Mouse (Mus musculus) heart, embryonic 11.5 days (tissue): Measurements from ENCODE around the gene Paqr9. TPM values are rescaled to one million over a fixed set of nuclear protein-coding genes. Genes with fewer than 3 reads are reported as not detected.
"Not testable (repeated sequence)": the region's sequence is repeated elsewhere in the genome, so short reads cannot be mapped to it uniquely, and the experiment has no call there.

Experiments used
- ATAC-seq: fragments of 200-750 bp; cut with Nextera tagmentation; replicated peaks from 2 replicates; pipeline ENCODE4 v1.8.0; 2017; ENCODE audit warnings: moderate library complexity; ENCODE audit not compliant: insufficient number of reproducible peaks, low FRiP score, low TSS enrichment
- H3K27ac ChIP-seq: fragments of 300-500 bp; sonication (generic); 2 replicates; pipeline ENCODE4 v1.5.1; 2014; ENCODE audit warnings: mild to moderate bottlenecking, low read depth, low read length
- H3K27me3 ChIP-seq: fragments of 300-500 bp; sonication (generic); 2 replicates; pipeline ENCODE4 v1.6.1; 2014; ENCODE audit warnings: mild to moderate bottlenecking, low read length, mixed read lengths; ENCODE audit not compliant: control insufficient read depth, insufficient read depth
- H3K36me3 ChIP-seq: fragments of 300-500 bp; sonication (generic); 2 replicates; pipeline ENCODE4 v1.6.1; 2014; ENCODE audit warnings: mild to moderate bottlenecking, low read length, moderate library complexity, mixed read lengths; ENCODE audit not compliant: control insufficient read depth, insufficient read depth
- H3K4me1 ChIP-seq: fragments of 300-500 bp; sonication (generic); 2 replicates; pipeline ENCODE4 v1.6.1; 2014; ENCODE audit warnings: low read length; ENCODE audit not compliant: control insufficient read depth, insufficient read depth
- H3K4me2 ChIP-seq: fragments of 300-500 bp; sonication (generic); 2 replicates; pipeline ENCODE4 v1.6.1; 2014; ENCODE audit warnings: mild to moderate bottlenecking, moderate library complexity
- H3K4me3 ChIP-seq: fragments of 300-500 bp; sonication (generic); 2 replicates; pipeline ENCODE4 v1.5.1; 2014; ENCODE audit warnings: low read depth, low read length
- H3K9ac ChIP-seq: fragments of 300-500 bp; sonication (generic); 2 replicates; pipeline ENCODE4 v1.6.1; 2014; ENCODE audit warnings: mild to moderate bottlenecking, low read depth, low read length, moderate library complexity
- H3K9me3 ChIP-seq: fragments of 300-500 bp; sonication (generic); replicated peaks from 2 replicates; pipeline ENCODE4 v1.6.1; 2016; ENCODE audit warnings: low read length; ENCODE audit not compliant: control insufficient read depth
- WGBS: fragments of 180-500 bp; shearing (Covaris S2); extraction: QIAGEN DNeasy Blood & Tissue Kit; methylation state at CpG from one replicate; pipeline ENCODE4 v1.1.7; 2014; ENCODE audit not compliant: insufficient replicate concordance; 5-methylcytosine and 5-hydroxymethylcytosine counted together
- polyA plus RNA-seq: library from polyadenylated mRNA; unstranded; fragments of >200 nt; fragmentation: Nextera tagmentation; extraction: Ambion mirVana; gene quantifications from 2 replicates; pipeline ENCODE4 v1.2.1, GENCODE M21; 2014

Gene Paqr9
- polyA plus RNA-seq = 0.70 and 0.86 TPM in 2 replicates

- Histone ChIP-seq H3K9me3 (no peaks in the 10 kb centered on the region; the same call in 1 of the 2 replicates), H3K4me3 (peak within 1 kb of the TSS; percentile 67), H3K9ac (peak within 1 kb of the TSS; percentile 50; the same call in 1 of the 2 replicates), H3K27ac (no peak within 1 kb of the TSS), H3K36me3 (no peaks in the 10 kb centered on the region), H3K4me2 (peak within 1 kb of the TSS; percentile 96), H3K4me1 (peaks cover 5% of the 10 kb centered on the region; the same call in 1 of the 2 replicates), H3K27me3 (peaks cover 60% of the 10 kb centered on the region)
- no peak; the same call in 1 of the 2 replicates for ATAC-seq
- 1% methylated on average over 79 of the region's 118 CpGs for WGBS
Observed at GRCm38 (mm10) chr9:95559059-95559935, at the start of gene Paqr9. TSS of gene Paqr9 (plus strand) at chr9:95559657.

- ATAC-seq = peak; percentile 11; the same call in 1 of the 2 replicates
- Histone ChIP-seq H3K27me3 (no peaks in the 10 kb centered on the region), H3K4me2 (peak overlapping the region; percentile 90), H3K4me1 (peaks cover 11% of the 10 kb centered on the region), H3K36me3 (no peaks in the 10 kb centered on the region), H3K9me3 (no peaks in the 10 kb centered on the region), H3K4me3 (peak overlapping the region; percentile 99), H3K27ac (peak overlapping the region; percentile 92), H3K9ac (peak overlapping the region; percentile 99)
- 3% methylated on average over 21 of the region's 21 CpGs for WGBS
Observed at GRCm38 (mm10) chr9:95510693-95511404, 48.6 kb upstream of the Paqr9 start.

GRCm38 (mm10) chr9:95511472-95512330 is 47.8 kb upstream of the Paqr9 start, which contains the start of gene U2surp:
TSS of gene U2surp (minus strand) at chr9:95511996.
- peak; percentile 94 for ATAC-seq
- Histone ChIP-seq H3K36me3 (no peaks in the 10 kb centered on the region), H3K9me3 (no peaks in the 10 kb centered on the region), H3K4me2 (peak within 1 kb of the TSS; percentile 90), H3K27ac (peak within 1 kb of the TSS; percentile 92), H3K9ac (peak within 1 kb of the TSS; percentile 99), H3K4me3 (peak within 1 kb of the TSS; percentile 99), H3K27me3 (no peaks in the 10 kb centered on the region), H3K4me1 (peaks cover 11% of the 10 kb centered on the region)
- WGBS = under 1% methylated on average over 74 of the region's 74 CpGs

GRCm38 (mm10) chr9:95512331-95513030 is 47.0 kb upstream of the Paqr9 start:
- peak; percentile 54; the same call in 1 of the 2 replicates for ATAC-seq
- Histone ChIP-seq H3K27ac (peak overlapping the region; percentile 92), H3K9ac (peak overlapping the region; percentile 99), H3K9me3 (no peaks in the 10 kb centered on the region), H3K36me3 (no peaks in the 10 kb centered on the region), H3K4me2 (peak overlapping the region; percentile 75), H3K27me3 (no peaks in the 10 kb centered on the region), H3K4me3 (peak overlapping the region; percentile 99), H3K4me1 (peaks cover 11% of the 10 kb centered on the region)
- WGBS = 25% methylated on average over 15 of the region's 15 CpGs

GRCm38 (mm10) chr9:95513776-95514175 is 45.7 kb upstream of the Paqr9 start:
- no peak overlapping the region for H3K9ac ChIP-seq

GRCm38 (mm10) chr9:95514361-95514760 is 45.1 kb upstream of the Paqr9 start:
- peaks cover 11% of the 10 kb centered on the region for H3K4me1 ChIP-seq
- not testable (repeated sequence) for H3K4me2 ChIP-seq, ATAC-seq, H3K27me3 ChIP-seq, H3K36me3 ChIP-seq, H3K9ac ChIP-seq, H3K27ac ChIP-seq, H3K4me3 ChIP-seq, H3K9me3 ChIP-seq
- 87% methylated on average over 3 of the region's 3 CpGs for WGBS

More at GRCm38 (mm10) chr9:95513776-95514175, 45.7 kb upstream of the Paqr9 start:
- peaks cover 11% of the 10 kb centered on the region for H3K4me1 ChIP-seq
- H3K27ac ChIP-seq = no peak overlapping the region
- H3K4me3 ChIP-seq = no peak overlapping the region
- H3K36me3 ChIP-seq = no peaks in the 10 kb centered on the region
- H3K9me3 ChIP-seq = no peaks in the 10 kb centered on the region
- H3K4me2 ChIP-seq = no peak overlapping the region
- no peaks in the 10 kb centered on the region for H3K27me3 ChIP-seq
- 94% methylated on average over 2 of the region's 2 CpGs for WGBS
- no peak for ATAC-seq

- H3K36me3 ChIP-seq = no peaks in the 10 kb centered on the region
- H3K9ac ChIP-seq = no peak overlapping the region
- H3K9me3 ChIP-seq = no peaks in the 10 kb centered on the region
- no peak overlapping the region for H3K27ac ChIP-seq
- H3K27me3 ChIP-seq = no peaks in the 10 kb centered on the region
- H3K4me1 ChIP-seq = no peaks in the 10 kb centered on the region
- H3K4me2 ChIP-seq = no peak overlapping the region
- WGBS = 76% methylated on average over 5 of the region's 5 CpGs
- ATAC-seq = no peak
- H3K4me3 ChIP-seq = no peak overlapping the region
Observed at GRCm38 (mm10) chr9:95520563-95520962, 38.9 kb upstream of the Paqr9 start.
